Mouse (Mus musculus) left cerebral cortex, postnatal 25 days (tissue): ENCODE measurements around the gene Hesx1. TPM values are rescaled to one million over a fixed set of nuclear protein-coding genes. Genes with fewer than 3 reads are reported as not detected.
A peak's percentile ranks its signal among the peaks of the same experiment; 100 is the strongest.

Source experiments
- DNase-seq, 2 experiments: peaks; one replicate each; pipeline ENCODE4 v3.0.0; 2022; ENCODE audit warnings: low spot score in 2 of 2, mixed read lengths in 1 of 2
- intact Hi-C: fragments of 180-260 bp; cut with DNase I; formaldehyde crosslinking; loops from one replicate; pipeline ENCODE4 v1.15.1; 2025
- total RNA-seq, 2 experiments: library from RNA; stranded (reverse); gene quantifications; 2 replicates each; pipeline ENCODE4 v1.2.3; 2021

Hesx1 gene
- total RNA-seq, 2 experiments from 2014 or later: not detected

GRCm38 (mm10) chr14:27004906-27005305, 10.7 kb downstream of the Hesx1 start:
- intact Hi-C loops: no loop called here
- no peak for DNase-seq

GRCm38 (mm10) chr14:27005937-27006336, 11.7 kb downstream of the Hesx1 start:
- DNase-seq: no peak
- intact Hi-C loops: no loop called here

GRCm38 (mm10) chr14:27011561-27011960, 17.3 kb downstream of the Hesx1 start:
- intact Hi-C loops: no loop called here
- no peak for DNase-seq

GRCm38 (mm10) chr14:27013658-27014057, 19.4 kb downstream of the Hesx1 start:
- no peak for DNase-seq
- intact Hi-C loops: no loop called here

GRCm38 (mm10) chr14:27017936-27018335, 23.7 kb downstream of the Hesx1 start:
- intact Hi-C loops: no loop called here

GRCm38 (mm10) chr14:27019850-27020249, 25.6 kb downstream of the Hesx1 start:
- intact Hi-C loops: loop anchor here (10.0 kb wide), 1 partner anchor 135 kb away; no protein-coding TSS in a partner anchor
- DNase-seq: no peak

More at GRCm38 (mm10) chr14:27017936-27018335, 23.7 kb downstream of the Hesx1 start:
- DNase-seq: no peak

GRCm38 (mm10) chr14:27022876-27023275, 28.7 kb downstream of the Hesx1 start:
- intact Hi-C loops: loop anchor here (10.0 kb wide), 1 partner anchor 138 kb away; no protein-coding TSS in a partner anchor
- no peak for DNase-seq

GRCm38 (mm10) chr14:27024664-27025063, 30.4 kb downstream of the Hesx1 start:
- intact Hi-C loops: loop anchor here (5.0 to 10.0 kb wide), 2 partner anchors 140 to 357 kb away; partner anchors contain the start of gene Pde12
- DNase-seq: no peak

GRCm38 (mm10) chr14:27029771-27030173, 35.6 kb downstream of the Hesx1 start:
- peak; percentile 54 to 84 for DNase-seq
- intact Hi-C loops: loop anchor here (2.0 to 10.0 kb wide), 5 partner anchors 67 to 385 kb away; partner anchors contain the start of gene Pde12

GRCm38 (mm10) chr14:27031142-27031541, 36.9 kb downstream of the Hesx1 start:
- intact Hi-C loops: loop anchor here (2.0 to 10.0 kb wide), 3 partner anchors 66 to 384 kb away; no protein-coding TSS in a partner anchor

GRCm38 (mm10) chr14:27037513-27037912, 43.3 kb downstream of the Hesx1 start:
- no peak for DNase-seq
- intact Hi-C loops: loop anchor here (10.0 kb wide), 1 partner anchor 377 kb away; no protein-coding TSS in a partner anchor

More at GRCm38 (mm10) chr14:27031142-27031541, 36.9 kb downstream of the Hesx1 start:
- DNase-seq: peak; percentile 39 to 43

GRCm38 (mm10) chr14:27038783-27039182, 44.6 kb downstream of the Hesx1 start, which contains the start of gene Il17rd:
Gene Il17rd, plus strand, starts transcription at chr14:27038941.
- intact Hi-C loops: loop anchor here (10.0 kb wide), 1 partner anchor 376 kb away; no protein-coding TSS in a partner anchor
- peak; percentile 82 to 88 for DNase-seq

GRCm38 (mm10) chr14:27039281-27040248, 45.3 kb downstream of the Hesx1 start:
- intact Hi-C loops: loop anchor here (10.0 kb wide), 1 partner anchor 375 kb away; no protein-coding TSS in a partner anchor
- DNase-seq: no peak

- intact Hi-C loops: no loop called here
- DNase-seq: no peak
These were observed 46.2 kb downstream of the Hesx1 start for GRCm38 (mm10) chr14:27040451-27040850.

GRCm38 (mm10) chr14:27042280-27042983, 48.2 kb downstream of the Hesx1 start:
- DNase-seq: no peak
- intact Hi-C loops: no loop called here

GRCm38 (mm10) chr14:27043416-27043815, 49.2 kb downstream of the Hesx1 start:
- no peak for DNase-seq
- intact Hi-C loops: no loop called here

GRCm38 (mm10) chr14:27044221-27044966, 50.2 kb downstream of the Hesx1 start:
- no peak for DNase-seq
- intact Hi-C loops: no loop called here

GRCm38 (mm10) chr14:27044967-27045361, 50.7 kb downstream of the Hesx1 start:
- intact Hi-C loops: no loop called here

More at GRCm38 (mm10) chr14:27044967-27045361, 50.7 kb downstream of the Hesx1 start:
- no peak for DNase-seq
